Mouse (Mus musculus) central nervous system, embryonic 18 days (tissue): ENCODE data around the gene Gcfc2. TPM values are rescaled to one million over a fixed set of nuclear protein-coding genes. Genes with fewer than 3 reads are reported as not detected.

Experiments used
- polyA plus RNA-seq: library from polyadenylated mRNA; depleted of rRNA; stranded (reverse); fragments of >200 nt; gene quantifications from 2 replicates; pipeline ENCODE4 v1.2.3, GENCODE M21; 2012; rRNA removed

The Gcfc2 gene
- polyA plus RNA-seq = 12.8 and 13.2 TPM in 2 replicates

DNA sequence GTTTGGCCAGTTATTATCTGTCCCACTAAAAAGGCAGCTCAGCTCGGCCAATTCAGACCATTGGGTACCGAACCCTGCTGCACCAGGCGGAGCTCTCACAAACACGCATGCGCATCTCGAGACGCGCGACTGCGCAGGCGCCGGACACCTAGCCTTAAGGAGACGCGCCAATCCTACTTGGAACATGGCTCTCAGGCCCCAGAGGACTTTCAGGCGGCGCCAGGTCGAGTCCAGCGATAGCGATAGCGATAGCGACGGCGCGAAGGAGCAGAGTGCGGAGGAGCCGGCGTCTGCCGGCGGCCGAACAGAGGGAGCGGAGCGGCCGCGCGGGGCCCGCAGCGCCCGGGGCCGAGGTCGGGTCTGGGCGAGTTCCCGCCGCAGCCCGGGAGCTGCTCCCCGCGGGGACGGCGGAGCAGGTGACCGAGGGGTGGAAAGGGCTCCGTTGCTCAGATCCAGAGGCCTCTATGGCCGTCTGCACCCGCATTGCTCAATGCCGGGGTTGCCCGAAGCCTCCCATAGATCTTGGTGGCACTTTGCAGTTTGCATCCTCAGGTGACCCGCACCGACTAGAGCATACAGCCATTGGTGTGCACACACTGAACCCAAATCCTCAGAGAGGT lies at the start of gene Gcfc2:
TSS of gene Gcfc2 (plus strand) at position 147 of the 620 bp plus-strand sequence.

DNA sequence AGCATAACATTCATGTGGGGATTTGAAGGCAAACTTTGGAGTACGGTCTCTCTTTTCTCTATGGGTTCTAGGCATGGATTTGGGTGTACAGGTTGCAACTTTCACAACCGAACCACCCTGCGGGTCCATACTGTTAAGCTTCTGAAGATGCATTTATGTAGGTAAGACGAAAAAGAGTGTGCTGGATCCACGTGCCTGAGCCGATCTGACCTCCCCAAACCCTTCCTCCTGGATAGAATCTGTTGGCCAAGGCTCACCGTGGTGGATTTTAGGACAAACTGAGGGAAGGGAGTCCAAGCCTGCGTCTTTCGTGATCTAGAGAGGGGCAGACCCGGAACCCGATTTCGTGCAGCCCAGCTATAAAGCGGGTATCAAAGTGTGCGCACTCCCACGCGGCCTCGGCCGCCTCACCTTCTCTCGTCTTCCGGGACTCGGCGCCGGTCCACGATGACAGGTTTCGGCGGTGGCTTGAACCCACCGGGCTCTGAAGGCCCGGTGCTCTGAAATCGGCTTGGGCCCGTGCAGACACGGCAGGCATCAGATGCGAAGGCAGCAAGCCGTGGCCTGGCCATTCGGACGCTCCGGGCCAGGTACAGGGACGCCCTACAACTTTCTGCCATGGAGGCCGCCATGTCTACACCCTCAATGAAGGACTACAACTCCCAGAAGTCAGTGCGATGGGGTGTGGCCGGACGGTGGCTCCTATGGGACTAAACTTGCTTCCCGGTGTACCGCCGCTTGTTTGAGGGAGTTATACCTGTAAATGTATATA lies 42.0 kb downstream of the Gcfc2 start, which contains the start of gene Mrpl19:
TSS of gene Mrpl19 (minus strand) at position 663 of the 772 bp plus-strand sequence.

Other genes starting within 250 kb of the Gcfc2 start
- 14.7 and 15.7 TPM in 2 replicates for gene Mrpl19, start 42.3 kb downstream of the Gcfc2 start, polyA plus RNA-seq
- 0.61 and 1.0 TPM in 2 replicates for gene Eva1a, start 117.4 kb downstream of the Gcfc2 start, polyA plus RNA-seq